ENCODE assay signal across 8 mouse cellular contexts in the genomic region with DNA sequence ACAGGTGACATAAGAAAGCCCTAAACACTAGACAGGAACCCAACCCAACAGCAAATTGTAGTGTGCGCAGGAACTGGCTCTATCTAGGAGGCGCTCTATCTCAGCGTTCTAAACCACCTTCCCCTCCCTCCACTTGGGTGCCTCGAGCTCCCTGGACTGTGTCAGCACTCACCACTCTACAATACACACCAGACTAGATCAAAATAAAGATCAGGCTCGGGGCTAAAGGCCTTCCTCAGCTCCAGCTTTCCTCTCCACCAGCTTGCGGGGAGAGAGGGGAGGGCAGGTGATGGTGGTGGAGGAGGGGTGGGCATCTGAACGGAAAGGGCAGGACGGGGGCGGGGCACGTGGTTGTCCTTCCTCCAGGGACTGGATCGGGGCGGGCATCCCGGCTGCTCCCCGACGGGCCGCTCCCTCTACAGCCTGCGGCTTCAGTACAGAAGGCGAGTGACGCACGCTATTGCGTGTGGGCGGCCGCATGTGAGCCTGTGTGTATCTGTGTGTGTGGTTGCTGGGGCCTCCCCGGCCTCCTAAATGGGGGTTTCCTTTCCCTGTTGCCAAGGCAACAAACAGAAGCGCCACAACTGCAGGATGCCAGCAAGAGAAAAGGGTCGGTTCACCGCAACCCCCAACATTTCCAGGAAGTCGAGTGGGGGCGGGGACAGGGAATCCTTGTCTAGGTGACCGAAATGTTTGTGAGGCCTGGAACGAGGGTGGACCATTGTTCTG. TPM values are rescaled to one million over a fixed set of nuclear protein-coding genes. Genes with fewer than 3 reads are reported as not detected.
A peak's percentile ranks its signal among the peaks of the same experiment; 100 is the strongest.
DNase-seq lines count a peak whose midpoint lies in the region; ATAC-seq lines count a peak whose summit lies in the region.

A gene (minus strand): TSS at position 265 of the 729 bp plus-strand sequence.

- H3K27me3 ChIP-seq in hindbrain, embryonic 15.5 days: no peaks in the 10 kb centered on the region

- H3K4me3 ChIP-seq in hindbrain, embryonic 15.5 days: peak within 1 kb of the TSS; percentile 42

- peak; percentile 96 for ATAC-seq in hindbrain, embryonic 15.5 days (ENCODE audit: low FRiP score, low read depth)

- no peaks in the 10 kb centered on the region for H3K9me3 ChIP-seq in hindbrain, embryonic 15.5 days

- DNase-seq in T-cell, adult 2 months (ENCODE audit: low spot score): peak; percentile 100
- DNase-seq in cerebellum, postnatal 4 days (ENCODE audit: low spot score in 2 of 2): peak; percentile 85 to 88
- DNase-seq in gastrocnemius, adult 18-20 months (ENCODE audit: low spot score): peak; percentile 93
- peak; percentile 87 to 88 for DNase-seq in layer of hippocampus, postnatal 36 days
- peak; percentile 97 for DNase-seq in lung, postnatal 25 days (ENCODE audit: low spot score)
- peak; percentile 91 for DNase-seq in retina, embryonic 14.5 days (ENCODE audit: low spot score)
- DNase-seq in thymus, postnatal 36 days: peak; percentile 90 to 95

- peak within 1 kb of the TSS; percentile 86 for H3K27ac ChIP-seq in hindbrain, embryonic 15.5 days (replicated peaks)

- under 1% methylated on average over 31 of the region's 31 CpGs for WGBS in hindbrain, embryonic 15.5 days

- H3K36me3 ChIP-seq in hindbrain, embryonic 15.5 days: no peaks in the 10 kb centered on the region

- H3K4me2 ChIP-seq in hindbrain, embryonic 15.5 days: peak within 1 kb of the TSS; percentile 68

- H3K4me1 ChIP-seq in hindbrain, embryonic 15.5 days (replicated peaks): peaks cover 27% of the 10 kb centered on the region

- H3K9ac ChIP-seq in hindbrain, embryonic 15.5 days: peak within 1 kb of the TSS; percentile 30

RNA-seq across cellular contexts. Expression of the gene that starts here (rescaled TPM):
- 10 to 100 TPM; 68.3 to 89.6 TPM for total RNA-seq in gastrocnemius, adult 18-20 months (2021)
- polyA plus RNA-seq in hindbrain, embryonic 15.5 days (2015; fragmentation: Nextera tagmentation; extraction: Ambion mirVana): 52.2 and 53.4 TPM in 2 replicates
- total RNA-seq in layer of hippocampus, postnatal 36 days (2021): 10 to 100 TPM; 32.6 to 34.3 TPM

Comparison
In these comparisons a context has a peak if more than half of its experiments do, and no peak if none do; other contexts are left out.
1. Peak in every context shown above with its lines: DNase-seq, ATAC-seq, H3K4me3 ChIP-seq and H3K27ac ChIP-seq.